Mouse (Mus musculus): ENCODE measurements at regions not wholly inside any gene's neighbourhood (a gene's known extent, or its start where the extent isn't known, plus 50 kb on each side); places are given as distances from the start of the nearest gene placed in this dataset.

DNA sequence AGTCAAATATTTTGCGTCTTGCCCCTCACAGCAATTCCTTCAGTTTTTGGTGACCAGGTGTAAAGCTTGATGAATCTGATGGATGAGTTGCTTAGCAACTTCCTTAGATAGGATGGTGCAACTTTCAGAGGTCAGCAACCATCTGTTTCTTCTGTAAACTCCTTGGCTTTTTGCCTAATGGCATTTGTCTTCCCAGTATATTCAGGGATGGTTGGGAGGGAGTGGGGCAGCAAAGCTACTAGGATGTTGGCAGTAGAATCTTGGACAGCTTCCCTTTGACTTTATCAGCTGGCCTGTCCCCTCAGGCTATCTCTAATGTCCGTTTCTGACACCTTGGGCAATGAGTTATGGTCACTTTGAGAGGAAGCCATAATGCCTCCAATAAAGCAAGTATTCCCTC, 289.1 kb downstream of the Lyplal1 start:
- TF ChIP-seq EP300 (IDR thresholded peaks at IDR 0.05; ENCODE audit: insufficient read depth, low read depth, low read length) (no peak), POLR2A (IDR thresholded peaks at IDR 0.05; ENCODE audit: insufficient read depth, low read length) (no peak), CTCF (IDR thresholded peaks at IDR 0.05; ENCODE audit: low read depth, low read length) (no peak)

Measured in ES-Bruce4 (cell line).